Mouse (Mus musculus) midbrain, embryonic 16.5 days (tissue): ENCODE results near the gene Xrcc1. TPM values are rescaled to one million over a fixed set of nuclear protein-coding genes. Genes with fewer than 3 reads are reported as not detected.
A peak's percentile ranks its signal among the peaks of the same experiment; 100 is the strongest.

Experiments
- ATAC-seq: fragments of 200-750 bp; cut with Nextera tagmentation; 2 replicates; pipeline ENCODE4 v1.8.0; 2017; ENCODE audit warnings: moderate TSS enrichment
- H3K27ac ChIP-seq: fragments of 300-500 bp; sonication (generic); 2 replicates; pipeline ENCODE4 v1.5.1; 2014; ENCODE audit warnings: mild to moderate bottlenecking, low read length, mixed read lengths
- H3K27me3 ChIP-seq: fragments of 300-500 bp; sonication (generic); 2 replicates; pipeline ENCODE4 v1.6.1; 2014; ENCODE audit warnings: low read depth, low read length, mixed read lengths; ENCODE audit not compliant: control insufficient read depth, insufficient read depth
- H3K36me3 ChIP-seq: fragments of 300-500 bp; sonication (generic); 2 replicates; pipeline ENCODE4 v1.6.1; 2014; ENCODE audit warnings: mild to moderate bottlenecking, low read length, moderate library complexity, mixed read lengths; ENCODE audit not compliant: control insufficient read depth, insufficient read depth
- H3K4me1 ChIP-seq: fragments of 300-500 bp; sonication (generic); 2 replicates; pipeline ENCODE4 v1.6.1; 2014; ENCODE audit warnings: mild to moderate bottlenecking, low read length, mixed read lengths; ENCODE audit not compliant: control insufficient read depth, insufficient read depth
- H3K4me2 ChIP-seq: fragments of 300-500 bp; sonication (generic); 2 replicates; pipeline ENCODE4 v1.6.1; 2014; ENCODE audit warnings: mild to moderate bottlenecking, low read length, mixed read lengths
- H3K4me3 ChIP-seq: fragments of 300-500 bp; sonication (generic); 2 replicates; pipeline ENCODE4 v1.5.1; 2014; ENCODE audit warnings: low read depth, mild to moderate bottlenecking, low read length, moderate library complexity, mixed read lengths
- H3K9ac ChIP-seq: fragments of 300-500 bp; sonication (generic); 2 replicates; pipeline ENCODE4 v1.6.1; 2014; ENCODE audit warnings: low read depth, low read length, mixed read lengths
- H3K9me3 ChIP-seq: fragments of 300-500 bp; sonication (generic); replicated peaks from 2 replicates; pipeline ENCODE4 v1.6.1; 2014; ENCODE audit warnings: mild to moderate bottlenecking, low read length, mixed read lengths; ENCODE audit not compliant: control insufficient read depth, poor library complexity, severe bottlenecking
- WGBS: fragments of 180-500 bp; shearing (Covaris S2); extraction: QIAGEN DNeasy Blood & Tissue Kit; methylation state at CpG from one replicate; pipeline ENCODE4 v1.1.7; 2014; 5-methylcytosine and 5-hydroxymethylcytosine counted together
- polyA plus RNA-seq: library from polyadenylated mRNA; unstranded; fragments of >200 nt; fragmentation: Nextera tagmentation; extraction: Ambion mirVana; gene quantifications from 2 replicates; pipeline ENCODE4 v1.2.1, GENCODE M21; 2015

The Xrcc1 gene
- polyA plus RNA-seq, 1 experiment from 2014 or later, result 66.1 TPM

DNA sequence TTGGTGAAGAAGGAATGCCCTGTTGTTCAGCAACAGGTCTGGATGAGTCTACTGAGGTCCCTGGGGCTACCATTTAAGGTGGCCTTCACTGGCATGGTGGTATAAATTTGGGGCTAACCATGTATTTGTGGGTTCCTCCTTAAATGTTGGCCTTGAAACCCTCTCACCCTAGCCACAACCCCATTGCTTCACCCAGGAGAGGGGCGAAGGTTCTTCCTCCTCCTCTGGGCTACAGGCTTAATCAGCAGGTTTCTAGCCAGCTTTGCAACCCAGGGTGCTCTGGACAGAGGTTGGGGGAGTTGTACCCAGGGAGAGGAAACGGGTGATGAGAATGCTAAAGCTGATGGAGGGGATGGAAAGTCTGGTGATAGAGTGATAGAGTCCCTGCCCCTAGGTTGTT is 49.4 kb downstream of the Xrcc1 start:
- H3K9ac ChIP-seq, result no peak overlapping the region
- H3K4me3 ChIP-seq, result no peak overlapping the region
- H3K4me1 ChIP-seq, result peaks cover 19% of the 10 kb centered on the region
- no peak overlapping the region for H3K4me2 ChIP-seq
- 77% methylated on average over 2 of the region's 2 CpGs for WGBS
- no peak for ATAC-seq
- H3K27me3 ChIP-seq, result peaks cover 5% of the 10 kb centered on the region; the same call in 1 of the 2 replicates
- H3K9me3 ChIP-seq, result no peaks in the 10 kb centered on the region
- H3K36me3 ChIP-seq, result no peaks in the 10 kb centered on the region
- H3K27ac ChIP-seq, result no peak overlapping the region

DNA sequence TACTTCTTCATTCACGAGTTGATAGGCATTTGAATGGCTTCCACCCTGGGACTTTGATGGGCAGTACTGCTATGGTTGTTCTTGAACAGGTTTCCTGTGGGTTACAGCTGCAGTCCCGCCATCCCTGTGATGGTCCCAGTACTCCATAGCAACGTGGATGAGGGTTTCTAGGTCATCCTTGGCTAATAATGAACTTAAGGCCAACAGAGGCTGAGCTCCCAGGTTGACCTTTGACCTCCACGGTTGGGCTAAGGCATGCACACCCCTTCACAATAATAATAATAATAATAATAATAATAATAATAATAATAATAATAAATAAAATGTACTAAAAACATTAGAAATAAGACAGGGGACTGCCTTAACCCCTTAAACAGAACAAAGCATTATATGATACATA is 52.0 kb downstream of the Xrcc1 start:
- 79% methylated on average over 4 of the region's 4 CpGs for WGBS
- H3K27ac ChIP-seq, result no peak overlapping the region
- no peak for ATAC-seq

DNA sequence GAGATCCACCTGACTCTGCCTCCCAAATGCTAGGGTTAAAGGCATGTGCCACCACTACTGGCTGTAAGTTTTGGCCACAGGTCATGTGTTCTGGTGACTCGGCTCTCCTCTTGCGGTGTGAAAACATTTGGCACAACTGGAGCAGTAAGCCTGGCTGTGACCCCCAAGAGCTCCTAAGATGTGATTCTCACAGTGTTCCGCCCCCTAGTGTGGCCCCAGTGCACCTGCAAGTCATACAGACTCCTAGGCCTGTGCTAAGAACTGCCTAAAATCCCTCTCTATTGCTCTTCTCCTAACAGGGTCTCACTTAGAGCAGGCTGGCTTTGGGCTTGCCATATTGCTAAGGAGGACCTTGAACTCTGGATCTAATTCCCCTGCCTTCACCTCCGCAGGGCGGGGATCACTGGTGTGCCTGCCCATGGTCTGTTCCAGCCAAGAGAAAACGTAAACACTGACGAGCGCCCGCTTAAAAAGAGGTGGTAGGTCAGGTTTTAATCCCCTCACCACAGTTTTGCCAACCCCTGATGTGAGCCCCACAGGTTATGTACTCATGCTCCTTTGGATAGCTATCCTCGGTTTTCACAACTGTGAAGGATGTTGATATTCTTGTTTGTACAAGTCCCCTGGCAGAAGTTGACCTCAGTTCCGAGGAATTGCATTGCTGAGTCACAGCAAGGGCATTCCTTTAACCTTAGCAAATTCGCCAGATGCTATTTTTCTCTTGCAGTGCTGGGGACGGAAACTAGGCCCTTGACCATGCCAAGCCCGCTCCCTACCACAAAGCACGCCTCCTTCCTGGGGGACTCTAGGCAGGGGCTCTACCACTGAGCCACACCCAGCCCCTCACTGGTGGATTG is 53.4 kb downstream of the Xrcc1 start:
- Histone ChIP-seq H3K4me3 (no peak overlapping the region), H3K4me2 (no peak overlapping the region), H3K36me3 (no peaks in the 10 kb centered on the region), H3K27me3 (peaks cover 5% of the 10 kb centered on the region; the same call in 1 of the 2 replicates), H3K9ac (no peak overlapping the region), H3K4me1 (peaks cover 5% of the 10 kb centered on the region), H3K27ac (no peak overlapping the region), H3K9me3 (no peaks in the 10 kb centered on the region)
- WGBS, result 80% methylated on average over 15 of the region's 15 CpGs
- no peak for ATAC-seq

More for the DNA sequence above, 52.0 kb downstream of the Xrcc1 start:
- Histone ChIP-seq H3K9ac (no peak overlapping the region), H3K36me3 (no peaks in the 10 kb centered on the region), H3K9me3 (no peaks in the 10 kb centered on the region), H3K4me2 (no peak overlapping the region), H3K27me3 (peaks cover 5% of the 10 kb centered on the region; the same call in 1 of the 2 replicates), H3K4me1 (peaks cover 14% of the 10 kb centered on the region), H3K4me3 (no peak overlapping the region)

DNA sequence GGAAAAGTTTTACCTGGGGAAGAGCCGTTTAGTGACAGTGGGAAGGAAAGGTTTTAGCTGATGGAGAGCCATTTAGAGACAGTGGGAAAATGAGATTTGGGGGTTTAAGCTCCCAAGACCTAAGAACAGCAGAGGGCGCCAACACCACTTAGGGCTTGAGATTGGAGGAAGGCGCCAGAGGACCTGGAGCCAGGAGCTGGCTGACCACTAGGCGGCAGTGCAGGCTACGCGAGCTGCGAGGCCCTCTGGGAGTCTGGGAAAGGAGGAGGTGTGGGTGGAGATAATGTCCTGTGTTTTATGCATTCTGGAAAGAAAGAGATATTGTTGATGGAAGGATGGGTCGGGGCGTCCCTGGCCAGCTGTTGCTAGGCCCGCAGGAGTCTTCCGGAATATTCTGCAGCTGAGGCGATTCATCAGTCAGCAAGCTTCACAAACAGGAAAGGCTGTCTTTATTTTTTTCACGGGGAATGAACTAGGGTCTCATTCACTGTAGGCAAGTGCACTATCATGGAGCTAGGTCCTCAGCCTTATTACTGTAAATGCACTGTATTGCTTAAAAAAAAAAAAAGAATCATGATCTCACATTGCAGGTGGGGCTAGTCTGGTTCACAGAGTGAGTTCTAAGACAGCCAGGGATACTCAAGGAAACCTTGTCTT is 55.0 kb downstream of the Xrcc1 start:
- Histone ChIP-seq H3K4me1 (no peaks in the 10 kb centered on the region; the same call in 1 of the 2 replicates), H3K27me3 (no peaks in the 10 kb centered on the region), H3K4me3 (peak overlapping the region; percentile 17), H3K4me2 (peak overlapping the region; percentile 44), H3K27ac (peak overlapping the region; percentile 38), H3K9me3 (no peaks in the 10 kb centered on the region), H3K36me3 (no peaks in the 10 kb centered on the region), H3K9ac (peak overlapping the region; percentile 36; the same call in 1 of the 2 replicates)
- WGBS, result 4% methylated on average over 13 of the region's 13 CpGs
- ATAC-seq, result peak; percentile 92

DNA sequence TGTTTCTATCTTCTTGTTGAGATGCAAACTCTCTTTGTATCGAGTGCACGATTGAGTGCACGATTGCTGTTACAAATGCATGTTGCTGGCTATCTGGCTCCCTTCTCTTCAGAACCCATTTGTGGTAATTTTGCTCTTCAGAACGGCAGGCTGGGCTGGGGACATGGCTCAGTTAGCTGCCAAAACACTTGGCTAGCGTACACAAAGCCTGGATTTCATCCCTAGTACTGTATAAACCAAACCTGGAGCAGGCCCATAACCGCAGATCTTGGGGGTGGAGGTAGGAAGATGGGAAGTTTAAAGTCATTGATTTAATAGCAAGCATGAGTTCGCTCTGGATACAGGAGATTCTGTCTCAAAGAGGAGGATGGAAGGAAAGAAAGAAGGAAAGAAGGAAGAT is 59.5 kb downstream of the Xrcc1 start:
- Histone ChIP-seq H3K9ac (no peak overlapping the region), H3K4me2 (no peak overlapping the region), H3K27ac (no peak overlapping the region), H3K4me1 (peaks cover 1% of the 10 kb centered on the region; the same call in 1 of the 2 replicates), H3K36me3 (no peaks in the 10 kb centered on the region), H3K27me3 (peaks cover 14% of the 10 kb centered on the region), H3K4me3 (no peak overlapping the region), H3K9me3 (no peaks in the 10 kb centered on the region)
- ATAC-seq, result no peak
- 84% methylated on average over 7 of the region's 7 CpGs for WGBS

DNA sequence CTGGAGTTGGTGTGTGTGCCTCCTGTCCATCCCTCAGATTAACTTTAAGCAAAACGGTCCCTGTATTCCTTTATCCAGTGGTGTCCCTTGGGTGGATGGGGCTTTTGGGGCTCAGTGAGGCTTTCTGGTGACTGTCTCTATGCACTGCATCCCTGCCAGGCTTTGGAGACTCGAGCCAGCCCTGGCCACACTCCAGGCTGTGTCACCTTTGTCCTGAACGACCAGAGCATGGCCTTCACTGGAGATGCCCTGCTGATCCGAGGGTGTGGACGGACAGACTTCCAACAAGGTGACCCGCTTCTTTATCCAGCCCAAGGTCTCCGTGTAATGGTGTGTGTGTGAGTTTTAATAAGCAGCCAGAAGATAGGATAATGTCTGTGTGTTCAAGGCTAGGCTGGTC is 60.0 kb downstream of the Xrcc1 start:
- ATAC-seq, result no peak
- H3K4me3 ChIP-seq, result no peak overlapping the region
- peaks cover 19% of the 10 kb centered on the region for H3K27me3 ChIP-seq
- H3K9ac ChIP-seq, result no peak overlapping the region
- no peaks in the 10 kb centered on the region for H3K36me3 ChIP-seq
- 80% methylated on average over 7 of the region's 7 CpGs for WGBS
- no peak overlapping the region for H3K4me2 ChIP-seq
- no peaks in the 10 kb centered on the region for H3K9me3 ChIP-seq
- peaks cover 6% of the 10 kb centered on the region for H3K4me1 ChIP-seq
- no peak overlapping the region for H3K27ac ChIP-seq

DNA sequence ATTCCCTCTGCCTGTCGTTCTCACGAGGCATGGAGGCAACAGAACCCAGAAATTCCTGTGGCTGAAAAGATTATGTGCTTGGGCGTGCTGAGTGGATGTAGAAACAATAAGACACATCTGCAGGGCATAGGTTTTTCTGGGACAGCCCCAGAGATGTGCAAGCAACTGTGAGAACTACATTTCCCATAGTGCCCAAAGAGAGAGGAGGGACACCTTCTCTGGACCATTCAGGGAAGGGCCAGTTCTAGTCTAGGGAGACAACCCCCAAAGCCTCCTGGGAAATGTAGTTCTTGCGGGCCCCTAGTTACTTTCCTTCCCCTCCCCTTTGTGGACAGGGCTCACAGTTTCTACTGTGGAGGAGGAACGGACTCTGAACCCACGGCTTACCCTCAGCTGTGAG is 61.9 kb downstream of the Xrcc1 start:
- no peaks in the 10 kb centered on the region for H3K9me3 ChIP-seq
- peak; percentile 82 for ATAC-seq
- H3K27ac ChIP-seq, result no peak overlapping the region
- H3K4me1 ChIP-seq, result peaks cover 14% of the 10 kb centered on the region
- H3K27me3 ChIP-seq, result peaks cover 36% of the 10 kb centered on the region
- H3K36me3 ChIP-seq, result no peaks in the 10 kb centered on the region
- 49% methylated on average over 6 of the region's 6 CpGs for WGBS
- no peak overlapping the region for H3K4me3 ChIP-seq
- H3K9ac ChIP-seq, result no peak overlapping the region
- H3K4me2 ChIP-seq, result no peak overlapping the region

DNA sequence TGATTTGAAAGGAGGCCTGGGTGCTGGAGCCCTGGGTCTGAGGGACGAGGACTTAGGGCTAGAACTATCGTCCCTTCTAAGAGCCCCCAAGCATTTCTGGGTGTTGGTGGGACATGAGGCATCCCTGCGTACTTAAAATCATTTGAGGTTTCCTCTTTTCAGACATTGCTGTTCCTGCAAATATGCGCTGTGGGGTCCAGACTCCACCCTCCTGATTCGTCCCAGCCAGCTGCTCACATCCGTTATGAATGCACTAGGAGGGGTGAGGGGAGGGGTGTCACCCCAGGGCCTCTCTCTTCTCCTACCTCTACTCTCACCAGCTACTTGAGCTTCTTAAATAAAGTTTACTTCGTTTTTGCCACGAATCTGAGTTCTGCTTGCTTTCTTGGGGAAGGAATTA is 62.5 kb downstream of the Xrcc1 start:
- Histone ChIP-seq H3K9ac (no peak overlapping the region), H3K36me3 (no peaks in the 10 kb centered on the region), H3K27me3 (peaks cover 42% of the 10 kb centered on the region), H3K4me1 (peaks cover 14% of the 10 kb centered on the region), H3K9me3 (no peaks in the 10 kb centered on the region), H3K4me2 (no peak overlapping the region), H3K27ac (no peak overlapping the region), H3K4me3 (no peak overlapping the region)
- ATAC-seq, result peak; percentile 15; the same call in 1 of the 2 replicates
- WGBS, result 78% methylated on average over 8 of the region's 8 CpGs
